Mouse (Mus musculus): ENCODE measurements around the gene Il11. TPM values are rescaled to one million over a fixed set of nuclear protein-coding genes. Genes with fewer than 3 reads are reported as not detected.

Gene Il11
- polyA plus RNA-seq, 1 experiment: 0.56 TPM

DNA sequence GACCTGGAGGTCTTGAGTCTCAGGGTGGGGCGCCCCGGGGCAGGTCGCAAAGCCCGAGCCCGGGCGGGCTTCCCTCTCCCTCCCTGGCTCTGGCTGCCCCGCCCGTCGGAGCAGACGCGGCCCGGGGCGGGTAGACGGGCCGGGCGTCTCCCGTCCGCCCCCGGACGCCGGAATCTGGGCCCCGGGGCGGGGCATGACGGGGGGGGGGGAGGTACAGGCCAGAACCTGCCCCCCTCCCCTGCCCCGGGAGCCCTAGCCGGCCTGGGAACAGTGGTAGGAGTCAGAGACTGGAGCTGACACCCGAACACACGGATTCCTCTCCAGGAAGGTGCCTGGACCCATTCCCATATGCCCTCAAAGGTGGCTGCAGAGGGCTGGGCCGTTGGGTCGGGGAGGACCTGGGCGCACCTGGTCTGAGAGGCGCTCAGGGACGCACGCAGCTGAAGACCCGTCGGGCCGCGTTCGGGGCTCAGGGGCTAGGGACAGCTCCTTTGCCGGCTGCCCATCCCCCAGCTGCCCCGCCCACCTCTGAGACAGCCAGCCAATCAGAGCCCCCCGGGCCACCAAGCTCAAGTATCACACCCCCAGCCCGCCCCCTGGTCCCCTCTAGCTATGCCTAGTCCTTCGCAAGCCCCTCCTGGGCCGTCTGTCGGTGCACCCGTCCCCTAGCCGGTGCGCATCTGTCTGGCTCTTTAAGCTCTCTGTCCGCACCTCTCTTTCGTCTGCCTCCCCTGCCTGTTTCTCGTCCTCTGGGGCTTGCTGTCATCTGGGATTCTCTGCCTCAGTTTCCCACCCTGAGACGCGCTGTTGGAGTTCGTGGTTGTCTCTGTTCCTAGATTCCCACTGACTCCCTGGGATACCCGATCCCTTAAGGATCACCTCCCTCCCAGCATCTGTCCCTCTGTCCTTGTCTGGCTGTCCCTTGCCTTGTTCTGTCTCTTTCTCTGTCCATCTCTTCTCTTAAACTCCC, 5.5 kb downstream of the Il11 start:
- Histone ChIP-seq H3K4me3 (peak overlapping the region; percentile 19), H3K4me2 (ENCODE audit: low read depth) (peak overlapping the region; percentile 73), H3K79me2 (ENCODE audit: control insufficient read depth, insufficient read depth) (no peaks in the 10 kb centered on the region), H3ac (ENCODE audit: control insufficient read depth, insufficient read length) (no peak overlapping the region), H3K36me3 (ENCODE audit: control insufficient read depth, insufficient read depth) (no peaks in the 10 kb centered on the region), H3K27me3 (ENCODE audit: control insufficient read depth, insufficient read depth, insufficient read length) (no peaks in the 10 kb centered on the region)
- TF ChIP-seq MYOD1 (IDR thresholded peaks at IDR 0.05; ENCODE audit: control insufficient read depth in 1 of 3, insufficient read length in 2 of 3, low read depth in 2 of 3) (no peak), POLR2A (IDR thresholded peaks at IDR 0.05; ENCODE audit: insufficient read length, low read depth) (peak; percentile 50), REST (IDR thresholded peaks at IDR 0.05; ENCODE audit: insufficient read depth, insufficient read length) (no peak), MAX (IDR thresholded peaks at IDR 0.05; ENCODE audit: low read depth) (no peak)

DNA sequence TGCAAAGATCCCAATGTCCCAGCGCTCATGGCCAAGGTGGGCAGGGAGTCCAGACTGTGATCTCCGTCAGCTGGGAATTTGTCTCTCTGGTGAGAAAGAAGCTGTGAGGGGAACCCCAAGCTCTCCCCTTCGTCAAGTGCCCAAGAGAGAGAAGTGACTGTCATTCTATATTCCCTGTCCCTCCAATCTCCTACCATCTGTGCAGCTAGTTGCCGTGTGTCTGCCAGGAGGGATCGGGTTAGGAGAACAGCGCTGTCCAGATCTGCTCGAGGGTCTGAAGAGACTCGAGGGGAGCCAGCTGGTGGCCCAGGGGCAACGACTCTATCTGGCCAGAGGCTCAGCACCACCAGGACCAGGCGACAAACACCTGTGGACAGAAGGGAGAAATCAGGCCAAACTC, 6.5 kb downstream of the Il11 start:
- Histone ChIP-seq H3ac (ENCODE audit: control insufficient read depth, insufficient read length) (no peak overlapping the region), H3K4me3 (no peak overlapping the region), H3K79me2 (ENCODE audit: control insufficient read depth, insufficient read depth) (no peaks in the 10 kb centered on the region), H3K4me2 (ENCODE audit: low read depth) (peak overlapping the region; percentile 73), H3K36me3 (ENCODE audit: control insufficient read depth, insufficient read depth) (no peaks in the 10 kb centered on the region), H3K27me3 (ENCODE audit: control insufficient read depth, insufficient read depth, insufficient read length) (no peaks in the 10 kb centered on the region)
- TF ChIP-seq POLR2AphosphoS2 (IDR thresholded peaks at IDR 0.05; ENCODE audit: insufficient read length, low read depth): no peak
- TF ChIP-seq SRF (IDR thresholded peaks at IDR 0.05; ENCODE audit: control insufficient read depth, insufficient read length, low read depth): no peak
- no peak for TF ChIP-seq USF1 (IDR thresholded peaks at IDR 0.05; ENCODE audit: low read depth)
- no peak for TF ChIP-seq TCF3 (IDR thresholded peaks at IDR 0.05; ENCODE audit: insufficient read length, low read depth)
- no peak for TF ChIP-seq MAX (IDR thresholded peaks at IDR 0.05; ENCODE audit: low read depth)

DNA sequence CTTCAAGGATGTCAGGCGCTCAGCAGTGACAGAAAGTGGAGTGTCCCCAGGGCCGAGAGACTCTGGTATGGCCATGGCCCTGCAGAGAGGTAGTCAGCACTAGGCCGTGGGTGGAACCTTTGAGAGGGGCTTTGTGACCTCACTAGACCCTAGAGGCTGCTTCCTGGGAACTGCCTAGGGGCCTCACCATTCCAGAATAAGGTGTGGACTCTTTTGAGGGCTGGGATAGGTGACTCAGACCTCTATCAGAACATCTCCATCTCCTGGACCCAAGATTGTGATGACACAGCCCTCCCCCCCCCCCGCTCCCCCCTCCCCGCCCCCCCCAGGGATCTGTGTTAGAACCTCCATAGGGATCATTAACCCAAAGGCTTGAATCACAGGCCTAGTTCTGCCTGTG, 11.5 kb downstream of the Il11 start, which contains the start of gene Fam71e2:
Gene Fam71e2, minus strand, starts transcription at position 101 of the 400 bp plus-strand sequence.
- Histone ChIP-seq H3K4me3 (no peak within 1 kb of the TSS), H3K27me3 (ENCODE audit: control insufficient read depth, insufficient read depth, insufficient read length) (peaks cover 4% of the 10 kb centered on the region), H3K4me2 (ENCODE audit: low read depth) (no peak within 1 kb of the TSS), H3ac (ENCODE audit: control insufficient read depth, insufficient read length) (no peak within 1 kb of the TSS), H3K36me3 (ENCODE audit: control insufficient read depth, insufficient read depth) (no peaks in the 10 kb centered on the region), H3K79me2 (ENCODE audit: control insufficient read depth, insufficient read depth) (no peaks in the 10 kb centered on the region)
- no peak for TF ChIP-seq SRF (IDR thresholded peaks at IDR 0.05; ENCODE audit: control insufficient read depth, insufficient read length, low read depth)
- TF ChIP-seq TCF3 (IDR thresholded peaks at IDR 0.05; ENCODE audit: insufficient read length, low read depth): no peak
- TF ChIP-seq CEBPB (IDR thresholded peaks at IDR 0.05; ENCODE audit: insufficient read depth, poor library complexity, severe bottlenecking): no peak
- TF ChIP-seq POLR2A (IDR thresholded peaks at IDR 0.05; ENCODE audit: insufficient read length, low read depth): no peak
- no peak for TF ChIP-seq MYOG (IDR thresholded peaks at IDR 0.05; ENCODE audit: control insufficient read depth in 1 of 3, insufficient read depth in 1 of 3, insufficient read length in 2 of 3, low read depth in 2 of 3)
- no peak for TF ChIP-seq MAX (IDR thresholded peaks at IDR 0.05; ENCODE audit: low read depth)
- no peak for TF ChIP-seq USF1 (IDR thresholded peaks at IDR 0.05; ENCODE audit: low read depth)
- no peak for TF ChIP-seq POLR2AphosphoS2 (IDR thresholded peaks at IDR 0.05; ENCODE audit: insufficient read length, low read depth)
- TF ChIP-seq E2F4 (IDR thresholded peaks at IDR 0.05; ENCODE audit: insufficient read depth): no peak
- no peak for TF ChIP-seq REST (IDR thresholded peaks at IDR 0.05; ENCODE audit: insufficient read depth, insufficient read length)
- no peak for TF ChIP-seq TCF12 (IDR thresholded peaks at IDR 0.05; ENCODE audit: insufficient read depth, poor library complexity, severe bottlenecking)

DNA sequence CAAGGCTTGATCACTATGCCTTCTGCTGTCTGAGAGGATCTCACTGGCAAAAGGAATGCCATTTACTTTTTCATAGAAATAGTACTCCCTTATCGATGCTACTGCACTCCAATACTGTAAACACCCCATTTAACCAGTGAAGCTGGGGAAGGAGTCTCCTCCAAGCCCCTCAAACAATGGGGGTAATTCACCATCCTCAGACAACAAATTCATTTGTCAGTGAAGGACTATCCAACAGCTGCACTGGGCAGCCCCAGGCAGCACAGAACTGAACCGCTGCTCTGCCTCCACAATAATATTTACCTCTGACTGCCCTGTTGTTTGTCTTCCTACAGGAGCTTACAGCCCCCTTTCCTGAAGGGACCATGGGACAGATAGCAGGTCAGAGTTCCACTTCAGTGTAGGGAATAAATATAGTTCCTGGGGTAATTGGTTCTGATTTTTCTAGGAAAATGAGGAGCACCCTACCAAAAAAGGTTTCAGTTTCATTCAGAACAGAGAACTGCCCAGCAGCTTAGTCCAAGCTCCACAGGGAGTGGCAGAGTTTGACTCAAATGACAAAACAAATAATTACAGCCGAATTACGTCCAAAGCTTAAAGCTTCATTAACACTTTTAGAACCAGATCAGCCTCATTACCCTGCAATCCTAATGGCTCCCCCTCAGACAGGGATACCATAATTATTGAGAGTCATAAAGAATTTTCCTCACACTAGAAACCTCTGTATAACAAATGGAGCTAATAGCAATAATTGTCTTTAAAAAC, 17.5 kb downstream of the Il11 start:
- TF ChIP-seq TCF12 (IDR thresholded peaks at IDR 0.05; ENCODE audit: insufficient read depth, poor library complexity, severe bottlenecking) (no peak), MYOD1 (IDR thresholded peaks at IDR 0.05; ENCODE audit: control insufficient read depth in 1 of 3, insufficient read length in 2 of 3, low read depth in 2 of 3) (no peak), E2F4 (IDR thresholded peaks at IDR 0.05; ENCODE audit: insufficient read depth) (no peak), USF1 (IDR thresholded peaks at IDR 0.05; ENCODE audit: low read depth) (no peak), MYOG (IDR thresholded peaks at IDR 0.05; ENCODE audit: control insufficient read depth in 1 of 3, insufficient read depth in 1 of 3, insufficient read length in 2 of 3, low read depth in 2 of 3) (no peak), MAX (IDR thresholded peaks at IDR 0.05; ENCODE audit: low read depth) (no peak), SRF (IDR thresholded peaks at IDR 0.05; ENCODE audit: control insufficient read depth, insufficient read length, low read depth) (no peak), POLR2A (IDR thresholded peaks at IDR 0.05; ENCODE audit: insufficient read length, low read depth) (no peak), CEBPB (IDR thresholded peaks at IDR 0.05; ENCODE audit: insufficient read depth, poor library complexity, severe bottlenecking) (no peak), REST (IDR thresholded peaks at IDR 0.05; ENCODE audit: insufficient read depth, insufficient read length) (no peak), TCF3 (IDR thresholded peaks at IDR 0.05; ENCODE audit: insufficient read length, low read depth) (no peak), POLR2AphosphoS2 (IDR thresholded peaks at IDR 0.05; ENCODE audit: insufficient read length, low read depth) (no peak)
- Histone ChIP-seq H3K4me3 (no peak overlapping the region), H3K79me2 (ENCODE audit: control insufficient read depth, insufficient read depth) (no peaks in the 10 kb centered on the region), H3K27me3 (ENCODE audit: control insufficient read depth, insufficient read depth, insufficient read length) (peaks cover 4% of the 10 kb centered on the region), H3ac (ENCODE audit: control insufficient read depth, insufficient read length) (no peak overlapping the region), H3K36me3 (ENCODE audit: control insufficient read depth, insufficient read depth) (no peaks in the 10 kb centered on the region), H3K4me2 (ENCODE audit: low read depth) (peak overlapping the region; percentile 69)

All from myocyte (in vitro differentiated cells).